Mouse (Mus musculus) stomach, embryonic 16.5 days (tissue): ENCODE results near the gene Vmn1r192. TPM values are rescaled to one million over a fixed set of nuclear protein-coding genes. Genes with fewer than 3 reads are reported as not detected.

Source experiments
- microRNA-seq: library from miRNA; unstranded; fragments of <30 nt; microRNA quantifications from one replicate; pipeline ENCODE4, GENCODE M21; 2016
- polyA plus RNA-seq: library from polyadenylated mRNA; unstranded; fragments of >200 nt; fragmentation: Nextera tagmentation; extraction: Ambion mirVana; gene quantifications from 2 replicates; pipeline ENCODE4 v1.2.1, GENCODE M21; 2015

Vmn1r192 gene
- polyA plus RNA-seq, 1 experiment from 2014 or later, result not detected

Small RNA genes within 50 kb of the gene (microRNA-seq; reads per million reads assigned to microRNA genes)
- gene Gm23282, result not detected
- gene Gm25084, result not detected

Other genes starting within 250 kb of the Vmn1r192 start
- 5.3 and 6.2 TPM in 2 replicates for gene Zfp184, start 246.0 kb downstream of the Vmn1r192 start, polyA plus RNA-seq
- gene Pom121l2, start 209.9 kb downstream of the Vmn1r192 start, polyA plus RNA-seq, result 0.09 TPM in 1 of 2 replicates, not detected in the other
- gene Prss16, start 181.4 kb downstream of the Vmn1r192 start, polyA plus RNA-seq, result 0.92 and 1.1 TPM in 2 replicates
- 10.9 TPM in 1 of 2 replicates, not detected in the other for gene Hist1h2ah, start 155.6 kb downstream of the Vmn1r192 start, polyA plus RNA-seq
- 2.6 and 4.0 TPM in 2 replicates for gene Hist1h2bk, start 155.3 kb downstream of the Vmn1r192 start, polyA plus RNA-seq
- 13.4 and 15.5 TPM in 2 replicates for gene Hist1h4i, start 149.8 kb downstream of the Vmn1r192 start, polyA plus RNA-seq
- gene Hist1h2ag, start 148.2 kb downstream of the Vmn1r192 start, polyA plus RNA-seq, result 17.8 and 25.3 TPM in 2 replicates
- 5.6 and 10.3 TPM in 2 replicates for gene Hist1h2bj, start 147.9 kb downstream of the Vmn1r192 start, polyA plus RNA-seq
- gene Vmn1r188, start 106.7 kb downstream of the Vmn1r192 start, polyA plus RNA-seq, result not detected in 2 replicates
- gene Vmn1r189, start 85.3 kb downstream of the Vmn1r192 start, polyA plus RNA-seq, result not detected in 2 replicates
- gene Vmn1r191, start 7.2 kb downstream of the Vmn1r192 start, polyA plus RNA-seq, result not detected in 2 replicates
- gene Vmn1r193, start 32.0 kb upstream of the Vmn1r192 start, polyA plus RNA-seq, result not detected in 2 replicates
- gene Vmn1r194, start 53.1 kb upstream of the Vmn1r192 start, polyA plus RNA-seq, result not detected in 2 replicates
- gene Vmn1r195, start 79.4 kb upstream of the Vmn1r192 start, polyA plus RNA-seq, result not detected in 2 replicates
- not detected in 2 replicates for gene Vmn1r196, start 98.8 kb upstream of the Vmn1r192 start, polyA plus RNA-seq
- not detected in 2 replicates for gene Vmn1r197, start 133.4 kb upstream of the Vmn1r192 start, polyA plus RNA-seq
- gene Vmn1r198, start 159.2 kb upstream of the Vmn1r192 start, polyA plus RNA-seq, result not detected in 2 replicates
- gene Vmn1r199, start 188.7 kb upstream of the Vmn1r192 start, polyA plus RNA-seq, result not detected in 2 replicates
- gene Vmn1r200, start 199.2 kb upstream of the Vmn1r192 start, polyA plus RNA-seq, result not detected in 2 replicates